Mouse (Mus musculus) neural tube, embryonic 15.5 days (tissue): Measurements from ENCODE around the gene Plvap. TPM values are rescaled to one million over a fixed set of nuclear protein-coding genes. Genes with fewer than 3 reads are reported as not detected.

Source experiments
- ATAC-seq: fragments of 200-750 bp; cut with Nextera tagmentation; 2 replicates; pipeline ENCODE4 v1.8.0; 2017; ENCODE audit warnings: mild to moderate bottlenecking, moderate TSS enrichment, moderate library complexity; ENCODE audit not compliant: low FRiP score
- H3K27ac ChIP-seq: fragments of 300-500 bp; sonication (generic); replicated peaks from 2 replicates; pipeline ENCODE4 v1.5.1; 2015; ENCODE audit warnings: mild to moderate bottlenecking, inconsistent platforms
- H3K27me3 ChIP-seq: fragments of 300-500 bp; sonication (generic); replicated peaks from 2 replicates; pipeline ENCODE4 v1.6.1; 2015; ENCODE audit warnings: inconsistent platforms
- H3K36me3 ChIP-seq: fragments of 300-500 bp; sonication (generic); 2 replicates; pipeline ENCODE4 v1.6.1; 2015; ENCODE audit warnings: inconsistent platforms
- H3K4me1 ChIP-seq: fragments of 300-500 bp; sonication (generic); 2 replicates; pipeline ENCODE4 v1.6.1; 2015; ENCODE audit warnings: inconsistent platforms
- H3K4me2 ChIP-seq: fragments of 300-500 bp; sonication (generic); 2 replicates; pipeline ENCODE4 v1.6.1; 2015; ENCODE audit warnings: inconsistent platforms, mild to moderate bottlenecking, moderate library complexity
- H3K4me3 ChIP-seq: fragments of 300-500 bp; sonication (generic); replicated peaks from 2 replicates; pipeline ENCODE4 v1.5.1; 2015; ENCODE audit warnings: mild to moderate bottlenecking, inconsistent platforms
- H3K9ac ChIP-seq: fragments of 300-500 bp; sonication (generic); replicated peaks from 2 replicates; pipeline ENCODE4 v1.6.1; 2015; ENCODE audit warnings: mild to moderate bottlenecking, inconsistent platforms
- H3K9me3 ChIP-seq: fragments of 300-500 bp; sonication (generic); replicated peaks from 2 replicates; pipeline ENCODE4 v1.6.1; 2016; ENCODE audit warnings: inconsistent platforms
- WGBS: fragments of 180-500 bp; shearing (Covaris S2); methylation state at CpG from one replicate; pipeline ENCODE4 v1.1.7; 2015; ENCODE audit warnings: mixed read lengths; 5-methylcytosine and 5-hydroxymethylcytosine counted together
- polyA plus RNA-seq: library from polyadenylated mRNA; unstranded; fragments of >200 nt; fragmentation: Nextera tagmentation; extraction: Ambion mirVana; gene quantifications from 2 replicates; pipeline ENCODE4 v1.2.1, GENCODE M21; 2015

The Plvap gene
- 9.5 and 21.1 TPM in 2 replicates for polyA plus RNA-seq

GRCm38 (mm10) chr8:71511644-71512043, at the start of gene Plvap:
Plvap (minus strand) TSS chr8:71511752.
- H3K36me3 ChIP-seq, result no peaks in the 10 kb centered on the region
- H3K27ac ChIP-seq, result no peak within 1 kb of the TSS
- no peak within 1 kb of the TSS for H3K9ac ChIP-seq
- ATAC-seq, result no peak
- no peak within 1 kb of the TSS for H3K4me2 ChIP-seq
- no peak within 1 kb of the TSS for H3K4me3 ChIP-seq
- WGBS, result 62% methylated on average over 14 of the region's 14 CpGs
- peaks cover 17% of the 10 kb centered on the region for H3K4me1 ChIP-seq
- peaks cover 46% of the 10 kb centered on the region for H3K27me3 ChIP-seq
- H3K9me3 ChIP-seq, result no peaks in the 10 kb centered on the region

GRCm38 (mm10) chr8:71560765-71561164, 49.2 kb upstream of the Plvap start:
- H3K4me1 ChIP-seq, result peaks cover 19% of the 10 kb centered on the region
- ATAC-seq, result no peak
- H3K9me3 ChIP-seq, result no peaks in the 10 kb centered on the region
- no peak overlapping the region for H3K9ac ChIP-seq
- H3K27me3 ChIP-seq, result peaks cover 85% of the 10 kb centered on the region
- no peak overlapping the region for H3K27ac ChIP-seq
- no peak overlapping the region for H3K4me3 ChIP-seq
- H3K4me2 ChIP-seq, result no peak overlapping the region
- H3K36me3 ChIP-seq, result no peaks in the 10 kb centered on the region
- 85% methylated on average over 5 of the region's 5 CpGs for WGBS

GRCm38 (mm10) chr8:71560071-71560470, 48.5 kb upstream of the Plvap start:
- Histone ChIP-seq H3K36me3 (no peaks in the 10 kb centered on the region), H3K4me2 (no peak overlapping the region), H3K27me3 (peaks cover 92% of the 10 kb centered on the region), H3K9me3 (no peaks in the 10 kb centered on the region), H3K4me1 (peaks cover 19% of the 10 kb centered on the region), H3K4me3 (no peak overlapping the region), H3K27ac (no peak overlapping the region), H3K9ac (no peak overlapping the region)
- WGBS, result 86% methylated on average over 3 of the region's 3 CpGs
- ATAC-seq, result no peak

- H3K27ac ChIP-seq, result no peak overlapping the region
- peaks cover 19% of the 10 kb centered on the region for H3K4me1 ChIP-seq
- peaks cover 88% of the 10 kb centered on the region for H3K27me3 ChIP-seq
- H3K4me2 ChIP-seq, result peak overlapping the region; percentile 49
- no peaks in the 10 kb centered on the region for H3K9me3 ChIP-seq
- no peak for ATAC-seq
- peak overlapping the region; percentile 17 for H3K4me3 ChIP-seq
- H3K9ac ChIP-seq, result no peak overlapping the region
- 2% methylated on average over 24 of the region's 24 CpGs for WGBS
- no peaks in the 10 kb centered on the region for H3K36me3 ChIP-seq
Observed at GRCm38 (mm10) chr8:71558958-71559690, 47.6 kb upstream of the Plvap start.

- Histone ChIP-seq H3K27me3 (peaks cover 82% of the 10 kb centered on the region), H3K4me3 (peak within 1 kb of the TSS; percentile 17), H3K36me3 (no peaks in the 10 kb centered on the region), H3K27ac (no peak within 1 kb of the TSS), H3K4me1 (peaks cover 19% of the 10 kb centered on the region), H3K9me3 (no peaks in the 10 kb centered on the region), H3K9ac (no peak within 1 kb of the TSS), H3K4me2 (peak within 1 kb of the TSS; percentile 49)
- WGBS, result 4% methylated on average over 70 of the region's 70 CpGs
- ATAC-seq, result no peak
Observed at GRCm38 (mm10) chr8:71558071-71558957, 46.8 kb upstream of the Plvap start, which contains the start of gene Tmem221. Tmem221 (minus strand) TSS chr8:71558871.

- WGBS, result 91% methylated on average over 2 of the region's 2 CpGs
- no peaks in the 10 kb centered on the region for H3K36me3 ChIP-seq
- H3K9ac ChIP-seq, result no peak overlapping the region
- no peak overlapping the region for H3K4me2 ChIP-seq
- peaks cover 10% of the 10 kb centered on the region for H3K4me1 ChIP-seq
- no peak for ATAC-seq
- H3K9me3 ChIP-seq, result no peaks in the 10 kb centered on the region
- H3K27ac ChIP-seq, result no peak overlapping the region
- no peak overlapping the region for H3K4me3 ChIP-seq
- peaks cover 47% of the 10 kb centered on the region for H3K27me3 ChIP-seq
Observed at GRCm38 (mm10) chr8:71554644-71555043, 43.1 kb upstream of the Plvap start.

GRCm38 (mm10) chr8:71554001-71554400, 42.4 kb upstream of the Plvap start:
- H3K4me1 ChIP-seq, result peaks cover 8% of the 10 kb centered on the region
- WGBS, result 71% methylated on average over 6 of the region's 6 CpGs

GRCm38 (mm10) chr8:71552770-71553169, 41.2 kb upstream of the Plvap start:
- Histone ChIP-seq H3K9ac (no peak overlapping the region), H3K27me3 (peaks cover 28% of the 10 kb centered on the region), H3K27ac (no peak overlapping the region), H3K4me3 (no peak overlapping the region), H3K36me3 (peaks cover 10% of the 10 kb centered on the region), H3K9me3 (no peaks in the 10 kb centered on the region), H3K4me1 (no peaks in the 10 kb centered on the region), H3K4me2 (no peak overlapping the region)
- WGBS, result 74% methylated on average over 6 of the region's 6 CpGs
- no peak for ATAC-seq

More at GRCm38 (mm10) chr8:71554001-71554400, 42.4 kb upstream of the Plvap start:
- Histone ChIP-seq H3K27me3 (peaks cover 40% of the 10 kb centered on the region), H3K36me3 (no peaks in the 10 kb centered on the region), H3K9me3 (no peaks in the 10 kb centered on the region), H3K9ac (no peak overlapping the region), H3K4me2 (no peak overlapping the region), H3K4me3 (no peak overlapping the region), H3K27ac (no peak overlapping the region)
- no peak for ATAC-seq

GRCm38 (mm10) chr8:71550754-71551153, 39.2 kb upstream of the Plvap start:
- 75% methylated on average over 7 of the region's 7 CpGs for WGBS
- Histone ChIP-seq H3K4me1 (no peaks in the 10 kb centered on the region), H3K9me3 (no peaks in the 10 kb centered on the region), H3K27me3 (peaks cover 8% of the 10 kb centered on the region), H3K4me3 (no peak overlapping the region), H3K36me3 (peaks cover 26% of the 10 kb centered on the region), H3K4me2 (no peak overlapping the region), H3K27ac (no peak overlapping the region), H3K9ac (no peak overlapping the region)
- ATAC-seq, result no peak

GRCm38 (mm10) chr8:71547590-71547989, 36.0 kb upstream of the Plvap start:
- H3K4me2 ChIP-seq, result no peak overlapping the region
- peaks cover 17% of the 10 kb centered on the region for H3K4me1 ChIP-seq
- H3K9ac ChIP-seq, result no peak overlapping the region
- H3K9me3 ChIP-seq, result no peaks in the 10 kb centered on the region
- H3K36me3 ChIP-seq, result peaks cover 33% of the 10 kb centered on the region
- no peak overlapping the region for H3K4me3 ChIP-seq
- 87% methylated on average over 7 of the region's 7 CpGs for WGBS
- no peaks in the 10 kb centered on the region for H3K27me3 ChIP-seq
- ATAC-seq, result no peak
- H3K27ac ChIP-seq, result no peak overlapping the region

- peaks cover 17% of the 10 kb centered on the region for H3K4me1 ChIP-seq
- H3K27ac ChIP-seq, result no peak overlapping the region
- no peak for ATAC-seq
- 93% methylated on average over 11 of the region's 11 CpGs for WGBS
- no peaks in the 10 kb centered on the region for H3K9me3 ChIP-seq
- peaks cover 33% of the 10 kb centered on the region for H3K36me3 ChIP-seq
- H3K9ac ChIP-seq, result no peak overlapping the region
- H3K4me2 ChIP-seq, result no peak overlapping the region
- H3K27me3 ChIP-seq, result 0 out of 2 replicates have a peak, but pooled peaks cover 4% of the 10 kb centered on the region
- no peak overlapping the region for H3K4me3 ChIP-seq
Observed at GRCm38 (mm10) chr8:71545053-71545452, 33.5 kb upstream of the Plvap start.
